ENCODE assay signal across 14 mouse cellular contexts in genomic region chr5:39176906-39177305, GRCm38 (mm10).
DNase-seq lines count a peak whose midpoint lies in the region; ATAC-seq lines count a peak whose summit lies in the region.
"Had no signal": no experiment of that assay in that cellular context is flagged by ENCODE, and none has a peak within 500 bp of the region (broad histone marks: within the 10 kb centered on the region; RNA-seq: fewer than 3 reads in every experiment).

No protein-coding gene starts in this region.

- no peak for ATAC-seq in cerebellum, adult (ENCODE audit: insufficient number of reproducible peaks, low FRiP score, low TSS enrichment)
- ATAC-seq: liver, postnatal 0 days had no signal

- intact Hi-C loops in left cerebral cortex, postnatal 4 days (cut with DNase I): no loop called here

- peak; percentile 27 for DNase-seq in cerebellum, adult 11 months
- peak; percentile 7 for DNase-seq in left cerebral cortex, postnatal 4 days
- DNase-seq in left cerebral cortex, adult 9 months (ENCODE audit: low spot score in 2 of 2): no peak
- DNase-seq in cerebellum, postnatal 10 days: peak; percentile 48 to 54
- no peak for DNase-seq in liver
- DNase-seq in testis, postnatal 10 days (ENCODE audit: low spot score): no peak
- no peak for DNase-seq in kidney, postnatal 25 days
- DNase-seq: gastrocnemius, postnatal 25 days; kidney, adult 2 months; kidney, postnatal 36 days; liver, postnatal 0 days; right cerebral cortex, postnatal 14 days; thymus, postnatal 14 days had no signal

Comparison
In these comparisons a context has a peak if more than half of its experiments do, and no peak if none do; other contexts are left out.
1. DNase-seq: peak in cerebellum, adult 11 months (single experiment), left cerebral cortex, postnatal 4 days (single experiment) and cerebellum, postnatal 10 days (2 of 2); none in left cerebral cortex, adult 9 months (0 of 2), liver (single experiment), testis, postnatal 10 days (single experiment) and kidney, postnatal 25 days (0 of 2).